Mouse (Mus musculus) liver, embryonic 14.5 days (tissue): ENCODE results near the gene Dpm2. TPM values are rescaled to one million over a fixed set of nuclear protein-coding genes. Genes with fewer than 3 reads are reported as not detected.

Experiments
- ATAC-seq: fragments of 200-750 bp; cut with Nextera tagmentation; 2 replicates; pipeline ENCODE4 v1.8.0; 2017; ENCODE audit warnings: moderate number of reproducible peaks, mild to moderate bottlenecking, moderate library complexity; ENCODE audit not compliant: insufficient read depth
- DNase-seq, 3 experiments: peaks; one replicate each; pipeline ENCODE4 v3.0.0-alpha.2; 2012 to 2013; ENCODE audit warnings: low read depth in 3 of 3, low spot score in 3 of 3
- H3K27ac ChIP-seq: fragments of 300-500 bp; sonication (generic); 2 replicates; pipeline ENCODE4 v1.5.1; 2014; ENCODE audit warnings: moderate library complexity, mild to moderate bottlenecking, control low read depth, inconsistent platforms
- H3K27me3 ChIP-seq: fragments of 300-500 bp; sonication (generic); 2 replicates; pipeline ENCODE4 v1.6.1; 2014; ENCODE audit warnings: mild to moderate bottlenecking, low read length, moderate library complexity; ENCODE audit not compliant: control insufficient read depth, insufficient read depth
- H3K36me3 ChIP-seq: fragments of 300-500 bp; sonication (generic); replicated peaks from 2 replicates; pipeline ENCODE4 v1.6.1; 2014; ENCODE audit warnings: low read depth; ENCODE audit not compliant: control insufficient read depth, insufficient read depth
- H3K4me1 ChIP-seq, 2 experiments: fragments of 200-500 bp in 1 of 2; fragments of 300-500 bp in 1 of 2; sonication (generic) in 1 of 2; replicated peaks; 2 replicates each; pipeline ENCODE4 v1.6.1; 2012 to 2014; ENCODE audit warnings: antibody characterized with exemption in 1 of 2, inconsistent platforms in 1 of 2, low read length in 1 of 2; ENCODE audit not compliant: control insufficient read depth in 2 of 2, insufficient read depth in 2 of 2
- H3K4me2 ChIP-seq: fragments of 300-500 bp; sonication (generic); 2 replicates; pipeline ENCODE4 v1.6.1; 2014; ENCODE audit warnings: low read depth, mild to moderate bottlenecking, control low read depth, moderate library complexity
- H3K4me3 ChIP-seq, 2 experiments: fragments of 200-500 bp in 1 of 2; fragments of 300-500 bp in 1 of 2; sonication (generic) in 1 of 2; 2 replicates each; pipeline ENCODE4 v1.5.1; 2012 to 2014; ENCODE audit warnings: low read depth in 2 of 2, low read length in 2 of 2, mild to moderate bottlenecking in 2 of 2, control low read depth in 1 of 2, inconsistent platforms in 1 of 2, moderate library complexity in 1 of 2; ENCODE audit not compliant: insufficient read depth in 1 of 2
- H3K9ac ChIP-seq: fragments of 300-500 bp; sonication (generic); replicated peaks from 2 replicates; pipeline ENCODE4 v1.6.1; 2014; ENCODE audit warnings: mild to moderate bottlenecking, control low read depth, moderate library complexity
- H3K9me3 ChIP-seq: fragments of 300-500 bp; sonication (generic); 2 replicates; pipeline ENCODE4 v1.6.1; 2016; ENCODE audit warnings: low read length, mixed read lengths; ENCODE audit not compliant: control insufficient read depth
- CTCF ChIP-seq: IDR thresholded peaks from 2 replicates; pipeline ENCODE4 v1.5.1; 2016; ENCODE audit warnings: antibody characterized with exemption, low read depth, control low read depth
- EP300 ChIP-seq: IDR thresholded peaks from 2 replicates; pipeline ENCODE4 v1.6.1; 2016; ENCODE audit warnings: antibody characterized with exemption, low read depth
- WGBS: fragments of 180-500 bp; shearing (Covaris S2); extraction: QIAGEN DNeasy Blood & Tissue Kit; methylation state at CpG from one replicate; pipeline ENCODE4 v1.1.7; 2014; ENCODE audit not compliant: insufficient replicate concordance; 5-methylcytosine and 5-hydroxymethylcytosine counted together
- polyA plus RNA-seq, 2 experiments: library from polyadenylated mRNA; depleted of rRNA in 1 of 2; stranded (reverse) in 1 of 2; unstranded in 1 of 2; fragments of >200 nt; fragmentation: Nextera tagmentation in 1 of 2; extraction: Ambion mirVana in 1 of 2; gene quantifications; 2 replicates each; pipeline versions ENCODE4 v1.2.1 to v1.2.3; 2012 to 2014

The Dpm2 gene
- polyA plus RNA-seq, 2 experiments: 53.5 to 53.6 TPM

- H3K4me1 ChIP-seq: peaks cover 4 to 25% of the 10 kb centered on the region in 2 experiments; a peak in 3 of 4 replicates
- ATAC-seq (peak; percentile 54), DNase-seq (peak in 2 of 3 experiments; percentile 66)
- H3K4me3 ChIP-seq: peak overlapping the region; percentile 8 to 28
- H3K27ac ChIP-seq: no peak overlapping the region
- peak overlapping the region; percentile 24 for H3K9ac ChIP-seq
- TF ChIP-seq CTCF (peak; percentile 98), EP300 (no peak)
- 10% methylated on average over 37 of the region's 37 CpGs for WGBS
- no peaks in the 10 kb centered on the region for H3K36me3 ChIP-seq
- H3K4me2 ChIP-seq: peak overlapping the region; percentile 63
- H3K27me3 ChIP-seq: peaks cover 7% of the 10 kb centered on the region; the same call in 1 of the 2 replicates
- no peaks in the 10 kb centered on the region for H3K9me3 ChIP-seq
Observed at GRCm38 (mm10) chr2:32582830-32583799, 12.5 kb downstream of the Dpm2 start.

- DNase-seq (no peak), ATAC-seq (no peak)
- 68% methylated on average over 7 of the region's 7 CpGs for WGBS
- no peak for TF ChIP-seq EP300
- no peak for TF ChIP-seq CTCF
- H3K4me1 ChIP-seq: peaks cover 4 to 27% of the 10 kb centered on the region in 2 experiments; a peak in 3 of 4 replicates
- no peak overlapping the region for H3K4me3 ChIP-seq
- no peaks in the 10 kb centered on the region for H3K36me3 ChIP-seq
- no peaks in the 10 kb centered on the region for H3K27me3 ChIP-seq
- no peak overlapping the region for H3K27ac ChIP-seq
- no peak overlapping the region for H3K4me2 ChIP-seq
- H3K9me3 ChIP-seq: no peaks in the 10 kb centered on the region
- H3K9ac ChIP-seq: no peak overlapping the region
Observed at GRCm38 (mm10) chr2:32585149-32585714, 14.6 kb downstream of the Dpm2 start.

DNA sequence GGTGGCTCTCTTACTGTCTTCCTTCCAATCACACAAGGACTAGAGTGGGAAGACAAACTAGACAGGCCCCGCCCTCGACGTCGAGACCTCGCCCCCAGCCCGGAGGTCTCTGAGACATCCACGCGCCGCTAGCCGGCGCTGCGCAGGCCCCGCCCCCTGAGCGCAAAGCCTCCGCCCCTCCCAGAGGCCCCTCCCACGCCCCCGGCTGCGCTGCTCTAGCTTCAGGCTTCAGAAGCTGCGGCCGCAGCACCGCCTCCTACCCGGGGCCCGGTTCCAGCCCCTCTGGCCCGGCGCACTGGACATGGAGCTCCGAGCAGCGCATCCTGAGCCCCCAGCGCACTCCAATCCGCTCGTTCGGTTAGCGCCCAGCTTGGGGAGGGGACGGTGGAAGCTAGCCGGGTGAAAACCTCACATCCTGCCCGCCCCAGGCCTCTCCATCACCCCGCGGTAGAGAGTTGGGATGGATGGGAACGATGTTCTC, 16.3 kb downstream of the Dpm2 start, which contains the start of gene St6galnac4:
Gene St6galnac4, plus strand, starts transcription at position 225 of the 481 bp plus-strand sequence.
- peaks cover 4 to 24% of the 10 kb centered on the region in 2 experiments; a peak in 3 of 4 replicates for H3K4me1 ChIP-seq

DNA sequence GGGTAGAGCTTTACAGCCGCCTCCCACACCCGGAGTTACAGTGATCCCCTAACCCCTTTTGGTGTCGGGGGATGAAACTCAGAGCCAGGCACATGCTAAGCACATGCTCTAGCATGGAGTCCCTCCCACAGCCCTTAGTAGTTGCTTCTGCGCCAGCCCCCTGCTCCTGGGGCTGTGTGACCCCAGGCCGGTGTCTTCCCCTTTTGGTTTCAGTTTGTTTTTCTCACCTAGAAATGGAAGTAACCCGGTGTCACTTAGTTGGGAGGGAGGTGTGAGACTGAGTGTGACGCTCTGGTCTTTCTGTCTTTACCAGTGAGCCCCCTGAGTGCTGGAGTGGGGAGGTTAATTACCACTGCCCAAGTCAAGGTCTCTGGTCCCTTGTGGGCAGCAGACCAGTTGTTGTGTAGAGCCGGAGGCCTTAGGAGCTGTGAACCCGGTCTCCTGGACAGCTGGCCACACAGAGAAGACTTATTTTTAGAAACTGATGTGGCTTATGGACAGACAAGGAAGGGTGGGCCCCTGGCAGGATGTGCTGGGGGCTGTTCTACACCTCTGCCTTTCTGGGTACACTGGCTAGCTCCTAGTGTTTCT, 17.2 kb downstream of the Dpm2 start:
- peak overlapping the region; percentile 63 for H3K9ac ChIP-seq
- 4% methylated on average over 9 of the region's 9 CpGs for WGBS
- TF ChIP-seq EP300: no peak
- TF ChIP-seq CTCF: no peak
- H3K27ac ChIP-seq: no peak overlapping the region
- H3K27me3 ChIP-seq: no peaks in the 10 kb centered on the region
- no peak for DNase-seq
- no peaks in the 10 kb centered on the region for H3K9me3 ChIP-seq
- no peaks in the 10 kb centered on the region for H3K36me3 ChIP-seq
- H3K4me2 ChIP-seq: peak overlapping the region; percentile 85
- peak overlapping the region; percentile 59 to 84 for H3K4me3 ChIP-seq
- H3K4me1 ChIP-seq: peaks cover 4 to 23% of the 10 kb centered on the region in 2 experiments; a peak in 3 of 4 replicates
- no peak for ATAC-seq

More for the DNA sequence above, 16.3 kb downstream of the Dpm2 start, which contains the start of gene St6galnac4:
- H3K27me3 ChIP-seq: no peaks in the 10 kb centered on the region
- TF ChIP-seq CTCF: peak; percentile 49
- TF ChIP-seq EP300: no peak
- H3K9me3 ChIP-seq: no peaks in the 10 kb centered on the region
- no peak within 1 kb of the TSS for H3K27ac ChIP-seq
- H3K4me2 ChIP-seq: peak within 1 kb of the TSS; percentile 85
- ATAC-seq (peak; percentile 86), DNase-seq (peak; percentile 75 to 78 (median 76))
- 1% methylated on average over 38 of the region's 38 CpGs for WGBS
- H3K9ac ChIP-seq: peak within 1 kb of the TSS; percentile 63
- H3K36me3 ChIP-seq: no peaks in the 10 kb centered on the region
- H3K4me3 ChIP-seq: peak within 1 kb of the TSS; percentile 59 to 84
